In the genomic region with DNA sequence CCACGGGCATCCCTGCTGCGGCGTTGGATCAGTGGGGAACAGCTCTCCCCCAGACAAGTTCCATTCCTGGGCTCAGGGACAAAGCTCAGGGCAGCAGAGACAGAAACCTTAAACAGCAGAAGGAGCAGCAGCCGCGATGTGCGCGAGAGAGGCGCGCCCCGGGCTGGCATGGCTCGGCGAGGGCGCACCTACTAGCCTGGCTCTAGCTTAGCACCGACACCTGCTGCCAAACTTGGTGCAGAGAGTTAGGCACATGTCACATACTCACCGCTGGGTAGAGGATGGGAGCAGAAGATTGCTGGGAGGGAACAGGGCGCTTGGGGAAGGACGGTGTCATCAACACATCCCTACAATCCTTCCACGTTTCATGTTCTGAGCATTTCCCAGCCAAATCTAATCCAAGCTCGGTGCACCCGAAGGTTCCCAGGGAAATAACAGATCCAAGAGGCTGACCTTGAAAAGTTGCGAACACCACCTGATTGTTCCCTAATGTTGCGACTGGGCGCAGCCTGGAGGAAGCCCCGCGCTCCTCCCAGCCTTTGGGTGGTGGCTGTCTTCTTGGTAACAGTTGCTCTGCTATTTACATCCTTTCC, we compare ENCODE assay signal across 9 mouse cellular contexts. TPM values are rescaled to one million over a fixed set of nuclear protein-coding genes. Genes with fewer than 3 reads are reported as not detected.
DNase-seq lines count a peak whose midpoint lies in the region; ATAC-seq lines count a peak whose summit lies in the region.
"Had no signal": no experiment of that assay in that cellular context is flagged by ENCODE, and none has a peak within 500 bp of the region (broad histone marks: within the 10 kb centered on the region; RNA-seq: fewer than 3 reads in every experiment).

No protein-coding gene starts in this region.

- no peak overlapping the region for H3K9ac ChIP-seq in liver, embryonic 11.5 days (ENCODE audit: low read depth, low read length)
- peak overlapping the region; percentile 74 for H3K9ac ChIP-seq in heart, embryonic 14.5 days (ENCODE audit: low read length)
- no peak overlapping the region for H3K9ac ChIP-seq in limb, embryonic 11.5 days (ENCODE audit: low read length)
- H3K9ac ChIP-seq in neural tube, embryonic 15.5 days (replicated peaks) = peak overlapping the region; percentile 56

- H3K9me3 ChIP-seq in liver, embryonic 11.5 days (ENCODE audit: control insufficient read depth, low read length) = no peaks in the 10 kb centered on the region
- no peaks in the 10 kb centered on the region for H3K9me3 ChIP-seq in heart, embryonic 14.5 days (ENCODE audit: control insufficient read depth, low read length)
- H3K9me3 ChIP-seq in limb, embryonic 11.5 days (ENCODE audit: control insufficient read depth, low read length) = no peaks in the 10 kb centered on the region
- no peaks in the 10 kb centered on the region for H3K9me3 ChIP-seq in neural tube, embryonic 15.5 days (replicated peaks)

- H3K4me2 ChIP-seq in liver, embryonic 11.5 days = peak overlapping the region; percentile 83
- H3K4me2 ChIP-seq in heart, embryonic 14.5 days (ENCODE audit: low read length) = peak overlapping the region; percentile 96
- H3K4me2 ChIP-seq in limb, embryonic 11.5 days (ENCODE audit: low read depth, severe bottlenecking) = peak overlapping the region; percentile 88
- H3K4me2 ChIP-seq in neural tube, embryonic 15.5 days = peak overlapping the region; percentile 97

- H3K27me3 ChIP-seq in liver, embryonic 11.5 days (replicated peaks; ENCODE audit: control insufficient read depth, insufficient read depth, low read length) = peaks cover 24% of the 10 kb centered on the region
- 0 out of 2 replicates have a peak, but pooled peaks cover 4% of the 10 kb centered on the region for H3K27me3 ChIP-seq in heart, embryonic 14.5 days (ENCODE audit: control insufficient read depth, insufficient read depth, low read length)
- peaks cover 14% of the 10 kb centered on the region for H3K27me3 ChIP-seq in limb, embryonic 11.5 days (ENCODE audit: control insufficient read depth, insufficient read depth, low read length)
- H3K27me3 ChIP-seq in neural tube, embryonic 15.5 days (replicated peaks) = peaks cover 11% of the 10 kb centered on the region

- no peak overlapping the region for H3K27ac ChIP-seq in liver, embryonic 11.5 days (ENCODE audit: low read depth, low read length)
- H3K27ac ChIP-seq in heart, embryonic 14.5 days (replicated peaks in 1 of 2; ENCODE audit: control insufficient read depth in 1 of 2, insufficient read depth in 1 of 2, low read depth in 2 of 2, low read length in 2 of 2) = 0 out of 4 replicates have a peak overlapping the region, but pooled peaks of 1 of the 2 experiments have one; percentile 50
- no peak overlapping the region for H3K27ac ChIP-seq in limb, embryonic 11.5 days (replicated peaks; ENCODE audit: low read depth, low read length)
- H3K27ac ChIP-seq in neural tube, embryonic 15.5 days (replicated peaks) = peak overlapping the region; percentile 77

- ATAC-seq in liver, embryonic 11.5 days (replicated peaks; ENCODE audit: low FRiP score) = no peak
- no peak for ATAC-seq in heart, embryonic 14.5 days (ENCODE audit: insufficient number of reproducible peaks, insufficient read depth, low FRiP score, low read depth)
- ATAC-seq in limb, embryonic 11.5 days (ENCODE audit: insufficient number of reproducible peaks, low FRiP score, low TSS enrichment, low read depth) = no peak
- ATAC-seq in neural tube, embryonic 15.5 days (ENCODE audit: low FRiP score) = peak; percentile 26

- no peaks in the 10 kb centered on the region for H3K4me1 ChIP-seq in liver, embryonic 11.5 days (replicated peaks; ENCODE audit: control insufficient read depth, insufficient read depth, low read length)
- peaks cover 3 to 9% of the 10 kb centered on the region in 2 experiments; a peak in 1 of 4 replicates for H3K4me1 ChIP-seq in heart, embryonic 14.5 days (ENCODE audit: control insufficient read depth in 2 of 2, insufficient read depth in 2 of 2, low read length in 2 of 2)
- H3K4me1 ChIP-seq in limb, embryonic 11.5 days (ENCODE audit: control insufficient read depth, insufficient read depth, low read length) = no peaks in the 10 kb centered on the region
- H3K4me1 ChIP-seq in neural tube, embryonic 15.5 days = peaks cover 24% of the 10 kb centered on the region

- peak; percentile 34 for DNase-seq in liver, embryonic 11.5 days (ENCODE audit: low spot score)
- DNase-seq in liver = no peak
- DNase-seq in embryo, embryonic 11.5 days (ENCODE audit: low read depth, low spot score) = peak; percentile 0
- peak; percentile 22 for DNase-seq in limb, embryonic 11.5 days (ENCODE audit: low spot score)
- no peak for DNase-seq in thymus, postnatal 0 days (ENCODE audit: low spot score)
- DNase-seq in cerebellum, adult 9-10 months = no peak

- H3K4me3 ChIP-seq in liver, embryonic 11.5 days (ENCODE audit: low read depth, low read length) = peak overlapping the region; percentile 50
- H3K4me3 ChIP-seq in heart, embryonic 14.5 days (ENCODE audit: control insufficient read depth in 1 of 2, insufficient read depth in 1 of 2, low read depth in 1 of 2, low read length in 2 of 2) = peak overlapping the region; percentile 56 to 64
- peak overlapping the region; percentile 45 for H3K4me3 ChIP-seq in limb, embryonic 11.5 days (ENCODE audit: low read depth, low read length)
- H3K4me3 ChIP-seq in neural tube, embryonic 15.5 days (replicated peaks) = peak overlapping the region; percentile 60

- H3K36me3 ChIP-seq in liver, embryonic 11.5 days (ENCODE audit: control insufficient read depth, insufficient read depth, low read length) = no peaks in the 10 kb centered on the region
- no peaks in the 10 kb centered on the region for H3K36me3 ChIP-seq in heart, embryonic 14.5 days (ENCODE audit: control insufficient read depth, insufficient read depth, low read length)
- no peaks in the 10 kb centered on the region for H3K36me3 ChIP-seq in limb, embryonic 11.5 days (ENCODE audit: control insufficient read depth, insufficient read depth, low read length)
- H3K36me3 ChIP-seq in neural tube, embryonic 15.5 days = no peaks in the 10 kb centered on the region

- WGBS in liver, embryonic 11.5 days = 2% methylated on average over 25 of the region's 25 CpGs
- 1% methylated on average over 25 of the region's 25 CpGs for WGBS in heart, embryonic 14.5 days
- WGBS in limb, embryonic 11.5 days = 2% methylated on average over 25 of the region's 25 CpGs
- WGBS in neural tube, embryonic 15.5 days = under 1% methylated on average over 25 of the region's 25 CpGs

RNA-seq across cellular contexts. Expression of gene Gpr37, which starts 1.5 kb away (rescaled TPM):
- polyA plus RNA-seq in liver, embryonic 11.5 days (2014; fragmentation: Nextera tagmentation; extraction: Ambion mirVana) = 0.10 and 0.14 TPM in 2 replicates
- polyA plus RNA-seq in heart, embryonic 14.5 days (2014; fragmentation: Nextera tagmentation; extraction: Ambion mirVana) = 1.5 and 2.2 TPM in 2 replicates
- 0.10 and 0.29 TPM in 2 replicates for polyA plus RNA-seq in limb, embryonic 11.5 days (2014; fragmentation: Nextera tagmentation; extraction: Ambion mirVana)
- 5.8 and 7.2 TPM in 2 replicates for polyA plus RNA-seq in neural tube, embryonic 15.5 days (2015; fragmentation: Nextera tagmentation; extraction: Ambion mirVana)
- 0.33 and 0.35 TPM in 2 replicates for polyA plus RNA-seq in thymus, postnatal 0 days (2015; fragmentation: Nextera tagmentation; extraction: Ambion mirVana)
- polyA plus RNA-seq: liver, adult 2 months had no signal

Comparison
In these comparisons a context has a peak if more than half of its experiments do, and no peak if none do; other contexts are left out.
1. DNase-seq: peak in liver, embryonic 11.5 days (single experiment), embryo, embryonic 11.5 days (single experiment) and limb, embryonic 11.5 days (single experiment); none in liver (single experiment), thymus, postnatal 0 days (single experiment) and cerebellum, adult 9-10 months (single experiment).
2. H3K9ac ChIP-seq: peak in heart, embryonic 14.5 days (single experiment) and neural tube, embryonic 15.5 days (single experiment); none in liver, embryonic 11.5 days (single experiment) and limb, embryonic 11.5 days (single experiment).
3. Peak in every context shown above with its lines, with median percentiles within 50 percentile points of each other: H3K4me2 ChIP-seq and H3K4me3 ChIP-seq.